ENCODE assay signal across 19 mouse cellular contexts in the genomic region with DNA sequence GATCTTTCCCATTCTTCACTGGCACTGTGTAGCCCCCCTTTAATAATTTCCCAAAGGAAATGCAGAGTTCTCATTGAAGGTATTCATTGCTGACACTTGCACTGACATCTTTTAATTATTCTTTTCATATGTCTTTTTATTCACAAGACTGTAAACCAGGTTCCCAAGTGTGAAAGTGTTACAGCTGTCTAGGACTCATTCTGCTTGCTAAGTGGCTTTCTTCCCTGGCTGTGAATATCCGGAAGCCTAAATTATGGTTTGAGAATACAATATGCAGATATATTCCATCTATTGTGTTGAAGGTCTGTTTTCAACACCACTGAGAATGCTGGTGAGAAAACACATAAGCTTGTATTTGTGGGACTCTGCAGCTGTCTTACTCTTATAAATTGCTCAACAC.
DNase-seq lines count a peak whose midpoint lies in the region; ATAC-seq and TF ChIP-seq lines count a peak whose summit lies in the region.
"Had no signal": no experiment of that assay in that cellular context is flagged by ENCODE, and none has a peak within 500 bp of the region (broad histone marks: within the 10 kb centered on the region; RNA-seq: fewer than 3 reads in every experiment).

No protein-coding gene starts in this region.

- whole genome bisulfite sequencing in forebrain, embryonic 12.5 days: 36% methylated on average over 1 of the region's 1 CpGs
- 89% methylated on average over 1 of the region's 1 CpGs for WGBS in forebrain, embryonic 10.5 days
- WGBS in midbrain, embryonic 11.5 days: 76% methylated on average over 1 of the region's 1 CpGs
- WGBS in midbrain, postnatal 0 days: 26% methylated on average over 1 of the region's 1 CpGs
- 48% methylated on average over 1 of the region's 1 CpGs for WGBS in hindbrain, embryonic 14.5 days
- WGBS in midbrain, embryonic 16.5 days: 27% methylated on average over 1 of the region's 1 CpGs
- 82% methylated on average over 1 of the region's 1 CpGs for WGBS in liver, postnatal 0 days (ENCODE audit: insufficient replicate concordance)

- H3K9me3 ChIP-seq in forebrain, embryonic 12.5 days: no peaks in the 10 kb centered on the region
- no peaks in the 10 kb centered on the region for H3K9me3 ChIP-seq in forebrain, embryonic 10.5 days
- H3K9me3 ChIP-seq in midbrain, embryonic 11.5 days (ENCODE audit: control insufficient read depth, low read length): no peaks in the 10 kb centered on the region
- H3K9me3 ChIP-seq in midbrain, postnatal 0 days (ENCODE audit: low read length): no peaks in the 10 kb centered on the region
- no peaks in the 10 kb centered on the region for H3K9me3 ChIP-seq in hindbrain, embryonic 14.5 days (ENCODE audit: control insufficient read depth, low read length)
- no peaks in the 10 kb centered on the region for H3K9me3 ChIP-seq in midbrain, embryonic 16.5 days (replicated peaks; ENCODE audit: control insufficient read depth, low read length, poor library complexity, severe bottlenecking)
- no peaks in the 10 kb centered on the region for H3K9me3 ChIP-seq in liver, postnatal 0 days (ENCODE audit: low read length)

- ATAC-seq in forebrain, embryonic 12.5 days (ENCODE audit: low FRiP score): peak; percentile 1; the same call in 1 of the 2 replicates
- ATAC-seq in midbrain, embryonic 11.5 days (ENCODE audit: low FRiP score): no peak
- ATAC-seq in midbrain, postnatal 0 days (ENCODE audit: low FRiP score): no peak
- no peak; the same call in 1 of the 2 replicates for ATAC-seq in hindbrain, embryonic 14.5 days (ENCODE audit: low FRiP score)
- peak; percentile 5; the same call in 1 of the 2 replicates for ATAC-seq in midbrain, embryonic 16.5 days
- no peak for ATAC-seq in liver, postnatal 0 days
- ATAC-seq: activated CD4-positive, CD25-positive, alpha-beta regulatory T cell, adult 4 months; inflammation-experienced regulatory T-cells, adult 6 months had no signal

- H3K27me3 ChIP-seq in forebrain, embryonic 12.5 days: no peaks in the 10 kb centered on the region
- no peaks in the 10 kb centered on the region for H3K27me3 ChIP-seq in forebrain, embryonic 10.5 days (ENCODE audit: poor library complexity, severe bottlenecking)
- no peaks in the 10 kb centered on the region for H3K27me3 ChIP-seq in midbrain, embryonic 11.5 days (ENCODE audit: control insufficient read depth, insufficient read depth, low read length)
- H3K27me3 ChIP-seq in midbrain, postnatal 0 days (ENCODE audit: insufficient read depth, low read length): no peaks in the 10 kb centered on the region
- no peaks in the 10 kb centered on the region for H3K27me3 ChIP-seq in hindbrain, embryonic 14.5 days (ENCODE audit: control insufficient read depth, insufficient read depth, low read length)
- no peaks in the 10 kb centered on the region for H3K27me3 ChIP-seq in midbrain, embryonic 16.5 days (ENCODE audit: control insufficient read depth, insufficient read depth, low read depth, low read length)
- H3K27me3 ChIP-seq in liver, postnatal 0 days (ENCODE audit: insufficient read depth, low read length): no peaks in the 10 kb centered on the region

- peaks cover 49% of the 10 kb centered on the region for H3K4me1 ChIP-seq in forebrain, embryonic 12.5 days
- H3K4me1 ChIP-seq in forebrain, embryonic 10.5 days: peaks cover 41% of the 10 kb centered on the region
- peaks cover 30% of the 10 kb centered on the region for H3K4me1 ChIP-seq in midbrain, embryonic 11.5 days (ENCODE audit: control insufficient read depth, insufficient read depth, low read length)
- peaks cover 14% of the 10 kb centered on the region for H3K4me1 ChIP-seq in midbrain, postnatal 0 days (ENCODE audit: insufficient read depth, low read length)
- peaks cover 23% of the 10 kb centered on the region for H3K4me1 ChIP-seq in hindbrain, embryonic 14.5 days (replicated peaks; ENCODE audit: control insufficient read depth, insufficient read depth, low read length)
- peaks cover 44% of the 10 kb centered on the region for H3K4me1 ChIP-seq in midbrain, embryonic 16.5 days (ENCODE audit: control insufficient read depth, insufficient read depth, low read length)
- H3K4me1 ChIP-seq in liver, postnatal 0 days (ENCODE audit: insufficient read depth): no peaks in the 10 kb centered on the region

- no peak overlapping the region for H3K9ac ChIP-seq in forebrain, embryonic 12.5 days
- no peak overlapping the region for H3K9ac ChIP-seq in midbrain, embryonic 11.5 days (ENCODE audit: low read length)
- H3K9ac ChIP-seq in midbrain, postnatal 0 days (replicated peaks; ENCODE audit: low read length, poor library complexity, severe bottlenecking): no peak overlapping the region
- H3K9ac ChIP-seq in hindbrain, embryonic 14.5 days: no peak overlapping the region
- H3K9ac ChIP-seq in midbrain, embryonic 16.5 days (ENCODE audit: low read depth, low read length): peak overlapping the region; percentile 10; the same call in 1 of the 2 replicates
- no peak overlapping the region for H3K9ac ChIP-seq in liver, postnatal 0 days (replicated peaks)

- DNase-seq in forebrain, embryonic 10.5 days (ENCODE audit: extremely low spot score, low spot score): no peak
- peak; percentile 70 for DNase-seq in midbrain, embryonic 11.5 days (ENCODE audit: low spot score, missing footprints)
- DNase-seq in midbrain, postnatal 0 days (ENCODE audit: low spot score): no peak
- DNase-seq in hindbrain, embryonic 14.5 days (ENCODE audit: low spot score): no peak
- DNase-seq in liver, postnatal 0 days: no peak
- no peak for DNase-seq in c-Kit-positive CD71-positive TER-119-positive erythroid progenitor cells, embryonic 14.5 days (ENCODE audit: low spot score)
- DNase-seq: adrenal gland, postnatal 10 days; cerebellum, adult 9-10 months; gastrocnemius, postnatal 36 days; heart, adult 2 months; kidney, adult 8-10 months; kidney, postnatal 10 days; layer of hippocampus, postnatal 36 days; lung, postnatal 10 days; right cerebral cortex, postnatal 14 days had no signal

- H3K4me3 ChIP-seq in forebrain, embryonic 12.5 days (replicated peaks): no peak overlapping the region
- H3K4me3 ChIP-seq in forebrain, embryonic 10.5 days: no peak overlapping the region
- no peak overlapping the region for H3K4me3 ChIP-seq in midbrain, embryonic 11.5 days (ENCODE audit: low read depth, low read length)
- no peak overlapping the region for H3K4me3 ChIP-seq in midbrain, postnatal 0 days (ENCODE audit: low read depth, low read length)
- no peak overlapping the region for H3K4me3 ChIP-seq in hindbrain, embryonic 14.5 days (replicated peaks; ENCODE audit: low read length)
- H3K4me3 ChIP-seq in midbrain, embryonic 16.5 days (ENCODE audit: low read depth, low read length): no peak overlapping the region
- no peak overlapping the region for H3K4me3 ChIP-seq in liver, postnatal 0 days (ENCODE audit: low read depth, low read length)
- H3K4me3 ChIP-seq: heart, adult 2 months had no signal

- H3K4me2 ChIP-seq in forebrain, embryonic 12.5 days: no peak overlapping the region
- H3K4me2 ChIP-seq in midbrain, embryonic 11.5 days: no peak overlapping the region
- H3K4me2 ChIP-seq in midbrain, postnatal 0 days (ENCODE audit: low read depth, low read length, poor library complexity, severe bottlenecking): no peak overlapping the region
- H3K4me2 ChIP-seq in hindbrain, embryonic 14.5 days (replicated peaks): no peak overlapping the region
- no peak overlapping the region for H3K4me2 ChIP-seq in midbrain, embryonic 16.5 days (ENCODE audit: low read length)
- H3K4me2 ChIP-seq in liver, postnatal 0 days (ENCODE audit: low read depth, low read length): no peak overlapping the region

- TF ChIP-seq CTCF in midbrain, postnatal 0 days (IDR thresholded peaks at IDR 0.05): no peak
- no peak for TF ChIP-seq CTCF in liver, postnatal 0 days (IDR thresholded peaks at IDR 0.05; ENCODE audit: low read depth)

- H3K27ac ChIP-seq in forebrain, embryonic 12.5 days: peak overlapping the region; percentile 89
- no peak overlapping the region for H3K27ac ChIP-seq in forebrain, embryonic 10.5 days
- no peak overlapping the region; the same call in 1 of the 2 replicates for H3K27ac ChIP-seq in midbrain, embryonic 11.5 days (ENCODE audit: low read depth, low read length)
- no peak overlapping the region for H3K27ac ChIP-seq in midbrain, postnatal 0 days (ENCODE audit: low read depth, low read length)
- peak overlapping the region; percentile 26; the same call in 1 of the 2 replicates for H3K27ac ChIP-seq in hindbrain, embryonic 14.5 days
- peak overlapping the region; percentile 59 for H3K27ac ChIP-seq in midbrain, embryonic 16.5 days (ENCODE audit: low read length)
- no peak overlapping the region for H3K27ac ChIP-seq in liver, postnatal 0 days (ENCODE audit: low read depth)
- H3K27ac ChIP-seq: heart, adult 2 months had no signal

- no peak for TF ChIP-seq EP300 in liver, postnatal 0 days (IDR thresholded peaks at IDR 0.05; ENCODE audit: low read depth)

- no peaks in the 10 kb centered on the region for H3K36me3 ChIP-seq in forebrain, embryonic 12.5 days (replicated peaks)
- H3K36me3 ChIP-seq in forebrain, embryonic 10.5 days (replicated peaks): no peaks in the 10 kb centered on the region
- H3K36me3 ChIP-seq in midbrain, embryonic 11.5 days (ENCODE audit: control insufficient read depth, insufficient read depth, low read length): no peaks in the 10 kb centered on the region
- no peaks in the 10 kb centered on the region for H3K36me3 ChIP-seq in midbrain, postnatal 0 days (ENCODE audit: insufficient read depth, low read length)
- no peaks in the 10 kb centered on the region for H3K36me3 ChIP-seq in hindbrain, embryonic 14.5 days (replicated peaks; ENCODE audit: control insufficient read depth, insufficient read depth)
- no peaks in the 10 kb centered on the region for H3K36me3 ChIP-seq in midbrain, embryonic 16.5 days (ENCODE audit: control insufficient read depth, insufficient read depth, low read length)
- no peaks in the 10 kb centered on the region for H3K36me3 ChIP-seq in liver, postnatal 0 days (replicated peaks; ENCODE audit: insufficient read depth, low read length)

Comparison
In these comparisons a context has a peak if more than half of its experiments do, and no peak if none do; other contexts are left out.
1. ATAC-seq: peak in forebrain, embryonic 12.5 days (single experiment) and midbrain, embryonic 16.5 days (single experiment); none in midbrain, embryonic 11.5 days (single experiment), midbrain, postnatal 0 days (single experiment), hindbrain, embryonic 14.5 days (single experiment) and liver, postnatal 0 days (single experiment).
2. H3K27ac ChIP-seq: peak in forebrain, embryonic 12.5 days (single experiment), hindbrain, embryonic 14.5 days (single experiment) and midbrain, embryonic 16.5 days (single experiment); none in forebrain, embryonic 10.5 days (single experiment), midbrain, embryonic 11.5 days (single experiment), midbrain, postnatal 0 days (single experiment) and liver, postnatal 0 days (single experiment).